Mouse (Mus musculus): ENCODE results near the gene Arhgef11. TPM values are rescaled to one million over a fixed set of nuclear protein-coding genes. Genes with fewer than 3 reads are reported as not detected.
A peak's percentile ranks its signal among the peaks of the same experiment; 100 is the strongest.

Arhgef11 gene
- polyA plus RNA-seq, 1 experiment from 2014 or later = 9.7 TPM

DNA sequence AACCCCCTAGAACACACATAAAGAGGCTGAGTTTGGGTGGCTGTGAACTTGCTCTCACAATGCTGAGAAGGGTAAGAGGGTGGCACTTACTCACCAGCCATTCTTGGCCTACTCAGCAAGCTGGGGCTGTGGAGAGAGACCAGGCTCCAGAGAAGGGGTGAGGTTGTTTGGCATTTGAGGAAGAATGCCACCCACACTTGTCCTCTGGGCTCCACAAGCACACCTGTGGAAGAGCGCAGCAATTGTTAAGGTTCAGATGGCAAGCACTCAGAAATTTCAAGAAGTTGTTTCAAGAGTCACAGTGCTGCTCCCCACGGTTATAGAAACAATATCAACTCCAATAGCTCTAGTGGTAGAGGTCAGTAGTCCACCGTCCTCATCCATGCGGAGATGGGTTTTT is 1.0 kb upstream of the Arhgef11 start:
- no peak overlapping the region for H3K27ac ChIP-seq (replicated peaks in 1 of 2; ENCODE audit: control insufficient read depth in 1 of 2, insufficient read depth in 1 of 2, low read depth in 2 of 2, low read length in 2 of 2)
- H3K4me2 ChIP-seq (ENCODE audit: low read length) = peak overlapping the region; percentile 74; the same call in 1 of the 2 replicates
- peaks cover 16 to 35% of the 10 kb centered on the region in 2 experiments for H3K4me1 ChIP-seq (ENCODE audit: control insufficient read depth in 2 of 2, insufficient read depth in 2 of 2, low read length in 2 of 2)
- H3K36me3 ChIP-seq (ENCODE audit: control insufficient read depth, insufficient read depth, low read length) = no peaks in the 10 kb centered on the region
- 63% methylated on average over 4 of the region's 4 CpGs for WGBS
- no peaks in the 10 kb centered on the region for H3K27me3 ChIP-seq (ENCODE audit: control insufficient read depth, insufficient read depth, low read length)
- H3K4me3 ChIP-seq (ENCODE audit: control insufficient read depth in 1 of 2, insufficient read depth in 1 of 2, low read depth in 1 of 2, low read length in 2 of 2) = peak overlapping the region in 1 of 2 experiments; percentile 84; a peak in 1 of 4 replicates
- ATAC-seq (ENCODE audit: insufficient number of reproducible peaks, insufficient read depth, low FRiP score, low read depth) = no peak
- peak overlapping the region; percentile 94; the same call in 1 of the 2 replicates for H3K9ac ChIP-seq (ENCODE audit: low read length)
- H3K9me3 ChIP-seq (ENCODE audit: control insufficient read depth, low read length) = no peaks in the 10 kb centered on the region

DNA sequence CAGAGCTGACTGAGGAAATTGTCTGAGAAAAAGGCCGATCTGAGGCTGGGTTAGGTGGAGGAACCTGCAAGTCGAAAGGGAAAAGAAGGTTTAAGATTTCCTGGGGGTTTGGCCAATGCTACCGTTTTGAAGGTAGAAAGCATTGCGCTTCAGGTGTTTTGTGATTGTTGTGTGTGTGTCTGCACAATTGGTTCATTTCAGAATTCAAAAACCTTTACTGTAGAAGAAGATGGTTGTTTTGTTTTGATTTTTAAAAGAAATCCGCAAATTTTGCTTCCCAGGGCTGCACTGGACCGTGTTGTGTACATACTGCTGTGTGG is 412 bp downstream of the Arhgef11 start:
- H3K4me2 ChIP-seq (ENCODE audit: low read length) = peak overlapping the region; percentile 74
- under 1% methylated on average over 6 of the region's 6 CpGs for WGBS
- ATAC-seq (ENCODE audit: insufficient number of reproducible peaks, insufficient read depth, low FRiP score, low read depth) = no peak
- peak overlapping the region; percentile 76 to 88 for H3K27ac ChIP-seq (replicated peaks in 1 of 2; ENCODE audit: control insufficient read depth in 1 of 2, insufficient read depth in 1 of 2, low read depth in 2 of 2, low read length in 2 of 2)
- no peaks in the 10 kb centered on the region for H3K27me3 ChIP-seq (ENCODE audit: control insufficient read depth, insufficient read depth, low read length)
- peaks cover 16 to 36% of the 10 kb centered on the region in 2 experiments for H3K4me1 ChIP-seq (ENCODE audit: control insufficient read depth in 2 of 2, insufficient read depth in 2 of 2, low read length in 2 of 2)
- H3K4me3 ChIP-seq (ENCODE audit: control insufficient read depth in 1 of 2, insufficient read depth in 1 of 2, low read depth in 1 of 2, low read length in 2 of 2) = peak overlapping the region; percentile 77 to 84
- H3K9me3 ChIP-seq (ENCODE audit: control insufficient read depth, low read length) = no peaks in the 10 kb centered on the region
- H3K9ac ChIP-seq (ENCODE audit: low read length) = peak overlapping the region; percentile 94
- no peaks in the 10 kb centered on the region for H3K36me3 ChIP-seq (ENCODE audit: control insufficient read depth, insufficient read depth, low read length)

DNA sequence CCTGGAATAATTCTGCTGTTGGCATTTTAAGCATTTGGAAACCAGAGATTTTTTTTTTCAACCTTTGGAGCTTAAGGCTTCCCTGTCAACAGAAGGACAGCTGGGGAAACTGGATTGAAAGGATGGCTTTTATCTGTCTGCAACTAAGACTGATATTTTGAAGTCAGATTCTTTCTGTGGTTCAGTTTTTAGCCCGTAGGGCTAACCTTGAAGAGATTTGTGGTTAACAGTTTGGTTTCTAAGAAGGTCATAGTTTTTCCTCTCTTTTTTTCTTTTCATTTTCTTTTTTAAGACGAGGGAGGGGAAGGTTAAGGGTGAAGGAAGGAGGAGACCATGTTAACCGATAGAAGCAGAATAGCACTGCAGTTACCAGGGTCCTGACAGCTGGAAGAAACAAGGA is 881 bp downstream of the Arhgef11 start:
- H3K27me3 ChIP-seq (ENCODE audit: control insufficient read depth, insufficient read depth, low read length) = no peaks in the 10 kb centered on the region
- peaks cover 16 to 36% of the 10 kb centered on the region in 2 experiments for H3K4me1 ChIP-seq (ENCODE audit: control insufficient read depth in 2 of 2, insufficient read depth in 2 of 2, low read length in 2 of 2)
- no peaks in the 10 kb centered on the region for H3K36me3 ChIP-seq (ENCODE audit: control insufficient read depth, insufficient read depth, low read length)
- no peak for ATAC-seq (ENCODE audit: insufficient number of reproducible peaks, insufficient read depth, low FRiP score, low read depth)
- no peaks in the 10 kb centered on the region for H3K9me3 ChIP-seq (ENCODE audit: control insufficient read depth, low read length)
- under 1% methylated on average over 3 of the region's 3 CpGs for WGBS
- H3K4me2 ChIP-seq (ENCODE audit: low read length) = peak overlapping the region; percentile 74
- H3K27ac ChIP-seq (replicated peaks in 1 of 2; ENCODE audit: control insufficient read depth in 1 of 2, insufficient read depth in 1 of 2, low read depth in 2 of 2, low read length in 2 of 2) = peak overlapping the region in 1 of 2 experiments; percentile 88; a peak in 1 of 4 replicates
- peak overlapping the region; percentile 94 for H3K9ac ChIP-seq (ENCODE audit: low read length)
- H3K4me3 ChIP-seq (ENCODE audit: control insufficient read depth in 1 of 2, insufficient read depth in 1 of 2, low read depth in 1 of 2, low read length in 2 of 2) = peak overlapping the region; percentile 77 to 84

DNA sequence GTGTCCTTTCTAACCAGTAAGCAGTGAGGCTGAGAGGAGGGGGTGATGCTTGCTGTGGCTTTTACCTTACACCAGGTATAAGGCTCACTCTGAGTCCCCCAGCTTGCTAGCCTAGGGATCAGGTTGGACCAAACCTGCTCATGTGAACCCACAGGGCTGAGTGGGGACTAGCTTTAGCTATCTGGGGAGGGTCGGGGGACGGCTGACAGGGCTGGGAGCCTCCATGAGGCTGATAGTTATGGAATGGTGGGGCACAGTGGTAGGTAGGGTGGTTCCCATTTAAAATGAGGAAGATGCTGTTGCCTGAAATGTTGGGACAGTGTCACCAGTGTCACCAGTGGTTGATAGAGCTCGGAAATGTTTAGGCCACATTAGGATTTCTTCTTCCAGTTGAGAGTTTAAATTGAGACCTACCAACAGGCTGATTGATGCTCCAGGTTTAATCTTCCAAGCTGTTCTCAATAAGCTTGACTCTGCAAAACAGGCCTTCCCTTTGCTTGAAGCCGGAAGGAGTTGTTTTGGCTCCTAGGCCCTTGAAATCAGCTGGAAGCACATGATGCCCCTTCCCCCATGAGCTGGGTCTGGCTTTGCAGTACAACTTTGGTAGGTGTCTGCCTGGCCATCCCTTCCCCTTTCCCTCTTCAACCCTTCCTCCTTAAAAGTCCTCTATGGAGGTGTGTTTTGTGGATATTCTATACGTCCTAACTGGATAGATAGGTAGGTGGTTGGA is 1.8 kb downstream of the Arhgef11 start:
- ATAC-seq (ENCODE audit: insufficient number of reproducible peaks, insufficient read depth, low FRiP score, low read depth) = no peak
- no peaks in the 10 kb centered on the region for H3K36me3 ChIP-seq (ENCODE audit: control insufficient read depth, insufficient read depth, low read length)
- H3K4me2 ChIP-seq (ENCODE audit: low read length) = peak overlapping the region; percentile 74
- 34% methylated on average over 5 of the region's 5 CpGs for WGBS
- H3K27me3 ChIP-seq (ENCODE audit: control insufficient read depth, insufficient read depth, low read length) = no peaks in the 10 kb centered on the region
- H3K9ac ChIP-seq (ENCODE audit: low read length) = peak overlapping the region; percentile 94
- H3K27ac ChIP-seq (replicated peaks in 1 of 2; ENCODE audit: control insufficient read depth in 1 of 2, insufficient read depth in 1 of 2, low read depth in 2 of 2, low read length in 2 of 2) = no peak overlapping the region
- H3K4me3 ChIP-seq (ENCODE audit: control insufficient read depth in 1 of 2, insufficient read depth in 1 of 2, low read depth in 1 of 2, low read length in 2 of 2) = peak overlapping the region; percentile 77 to 84
- H3K4me1 ChIP-seq (ENCODE audit: control insufficient read depth in 2 of 2, insufficient read depth in 2 of 2, low read length in 2 of 2) = peaks cover 16 to 36% of the 10 kb centered on the region in 2 experiments
- no peaks in the 10 kb centered on the region for H3K9me3 ChIP-seq (ENCODE audit: control insufficient read depth, low read length)

DNA sequence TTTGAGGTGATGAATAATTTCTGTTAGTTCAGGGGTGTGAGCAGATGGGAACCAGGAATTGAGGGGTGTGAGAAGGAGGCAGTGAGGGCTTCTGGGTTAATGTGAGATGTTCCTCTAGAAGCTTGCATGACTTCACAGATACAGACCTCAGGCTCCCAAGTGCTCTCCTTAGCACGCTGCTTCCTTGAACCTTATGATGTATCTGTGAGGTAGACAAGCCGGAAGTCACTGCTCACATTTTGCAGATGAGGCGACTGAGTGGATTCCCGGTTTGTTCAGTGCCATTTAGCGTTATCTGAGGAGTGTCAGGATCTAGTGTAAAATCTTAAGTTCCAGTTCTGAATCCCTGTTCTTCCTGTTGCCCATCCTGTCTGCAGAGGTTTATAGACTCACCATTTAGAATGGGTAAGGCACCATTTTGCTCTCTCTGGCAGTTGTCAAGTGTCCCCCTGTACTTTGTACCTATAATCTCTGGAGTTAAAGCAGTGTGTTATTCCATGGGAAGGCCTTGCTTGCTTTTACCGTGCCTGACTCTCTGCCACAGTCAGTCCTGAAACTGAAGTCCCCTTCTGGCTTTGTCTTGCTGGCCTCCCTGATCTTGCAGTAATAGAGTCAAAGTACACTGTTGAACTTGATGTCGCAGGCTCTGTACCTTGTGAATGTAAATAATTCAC is 3.0 kb downstream of the Arhgef11 start:
- Histone ChIP-seq H3K4me3 (ENCODE audit: control insufficient read depth in 1 of 2, insufficient read depth in 1 of 2, low read depth in 1 of 2, low read length in 2 of 2) (peak overlapping the region; percentile 1 to 84; a peak in 2 of 4 replicates), H3K9ac (ENCODE audit: low read length) (peak overlapping the region; percentile 94), H3K27me3 (ENCODE audit: control insufficient read depth, insufficient read depth, low read length) (no peaks in the 10 kb centered on the region), H3K9me3 (ENCODE audit: control insufficient read depth, low read length) (no peaks in the 10 kb centered on the region), H3K4me2 (ENCODE audit: low read length) (peak overlapping the region; percentile 74), H3K27ac (replicated peaks in 1 of 2; ENCODE audit: control insufficient read depth in 1 of 2, insufficient read depth in 1 of 2, low read depth in 2 of 2, low read length in 2 of 2) (no peak overlapping the region), H3K36me3 (ENCODE audit: control insufficient read depth, insufficient read depth, low read length) (no peaks in the 10 kb centered on the region), H3K4me1 (ENCODE audit: control insufficient read depth in 2 of 2, insufficient read depth in 2 of 2, low read length in 2 of 2) (peaks cover 16 to 36% of the 10 kb centered on the region in 2 experiments)
- ATAC-seq (ENCODE audit: insufficient number of reproducible peaks, insufficient read depth, low FRiP score, low read depth) = no peak
- WGBS = 50% methylated on average over 7 of the region's 7 CpGs

DNA sequence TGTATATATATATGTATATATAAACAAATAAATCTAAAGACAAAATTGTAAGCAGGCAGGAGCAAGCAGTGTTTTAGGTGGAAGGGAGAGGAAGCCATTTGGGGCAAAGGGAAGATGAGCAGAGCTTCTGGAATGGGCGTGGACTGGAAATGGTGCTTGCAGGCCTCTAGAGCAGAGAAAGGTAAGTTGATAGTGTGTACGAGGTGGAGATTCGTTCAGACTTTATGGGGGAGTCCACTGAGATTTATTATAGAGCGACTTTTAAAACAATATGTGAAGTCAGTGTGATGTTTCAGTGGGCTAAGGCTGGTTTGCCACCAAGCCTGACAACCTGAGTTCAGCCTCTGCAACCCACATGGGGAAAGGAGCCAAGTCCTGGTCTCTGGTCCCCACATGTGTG is 7.5 kb downstream of the Arhgef11 start:
- Histone ChIP-seq H3K36me3 (ENCODE audit: control insufficient read depth, insufficient read depth, low read length) (peaks cover 4% of the 10 kb centered on the region; the same call in 1 of the 2 replicates), H3K27ac (replicated peaks in 1 of 2; ENCODE audit: control insufficient read depth in 1 of 2, insufficient read depth in 1 of 2, low read depth in 2 of 2, low read length in 2 of 2) (no peak overlapping the region), H3K4me2 (ENCODE audit: low read length) (no peak overlapping the region), H3K4me1 (ENCODE audit: control insufficient read depth in 2 of 2, insufficient read depth in 2 of 2, low read length in 2 of 2) (peaks cover 10 to 15% of the 10 kb centered on the region in 2 experiments), H3K9me3 (ENCODE audit: control insufficient read depth, low read length) (no peaks in the 10 kb centered on the region), H3K4me3 (ENCODE audit: control insufficient read depth in 1 of 2, insufficient read depth in 1 of 2, low read depth in 1 of 2, low read length in 2 of 2) (no peak overlapping the region), H3K27me3 (ENCODE audit: control insufficient read depth, insufficient read depth, low read length) (no peaks in the 10 kb centered on the region), H3K9ac (ENCODE audit: low read length) (no peak overlapping the region)
- ATAC-seq (ENCODE audit: insufficient number of reproducible peaks, insufficient read depth, low FRiP score, low read depth) = no peak
- 85% methylated on average over 4 of the region's 4 CpGs for WGBS

DNA sequence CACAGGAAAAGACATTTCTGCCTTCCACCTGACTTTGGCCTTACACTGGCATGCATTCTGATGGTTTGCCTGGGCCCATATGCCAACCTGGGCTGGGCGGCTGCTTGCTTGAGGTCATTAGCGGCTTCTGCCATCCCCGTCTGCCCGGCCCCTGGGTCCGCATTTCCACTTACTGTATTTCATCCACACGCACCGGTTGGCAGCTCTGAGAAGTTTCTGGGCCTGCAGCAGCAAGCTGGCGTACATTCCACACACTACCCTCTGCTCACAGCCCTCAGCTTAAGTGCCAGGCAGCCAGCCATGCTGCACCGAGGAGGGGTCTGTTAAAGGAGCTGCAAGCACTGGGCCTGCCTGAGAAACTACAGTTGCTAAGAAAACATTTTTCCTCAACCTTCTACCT is 13.5 kb downstream of the Arhgef11 start:
- peak overlapping the region; percentile 12; the same call in 1 of the 2 replicates for H3K4me2 ChIP-seq (ENCODE audit: low read length)
- WGBS = 58% methylated on average over 9 of the region's 9 CpGs
- peak overlapping the region; percentile 41; the same call in 1 of the 2 replicates for H3K9ac ChIP-seq (ENCODE audit: low read length)
- no peaks in the 10 kb centered on the region for H3K9me3 ChIP-seq (ENCODE audit: control insufficient read depth, low read length)
- ATAC-seq (ENCODE audit: insufficient number of reproducible peaks, insufficient read depth, low FRiP score, low read depth) = no peak
- H3K27ac ChIP-seq (replicated peaks in 1 of 2; ENCODE audit: control insufficient read depth in 1 of 2, insufficient read depth in 1 of 2, low read depth in 2 of 2, low read length in 2 of 2) = peak overlapping the region; percentile 59 to 66
- no peaks in the 10 kb centered on the region for H3K27me3 ChIP-seq (ENCODE audit: control insufficient read depth, insufficient read depth, low read length)
- no peak overlapping the region for H3K4me3 ChIP-seq (ENCODE audit: control insufficient read depth in 1 of 2, insufficient read depth in 1 of 2, low read depth in 1 of 2, low read length in 2 of 2)
- peaks cover 6 to 11% of the 10 kb centered on the region in 2 experiments; a peak in 3 of 4 replicates for H3K4me1 ChIP-seq (ENCODE audit: control insufficient read depth in 2 of 2, insufficient read depth in 2 of 2, low read length in 2 of 2)
- H3K36me3 ChIP-seq (ENCODE audit: control insufficient read depth, insufficient read depth, low read length) = peaks cover 4% of the 10 kb centered on the region; the same call in 1 of the 2 replicates

All from heart, embryonic 14.5 days (tissue).